Mouse (Mus musculus) embryonic facial prominence, embryonic 11.5 days (tissue): ENCODE results near the gene Srrm2. TPM values are rescaled to one million over a fixed set of nuclear protein-coding genes. Genes with fewer than 3 reads are reported as not detected.

Source experiments
- ATAC-seq: fragments of 200-750 bp; cut with Nextera tagmentation; replicated peaks from 2 replicates; pipeline ENCODE4 v1.8.0; 2017; ENCODE audit warnings: low read depth; ENCODE audit not compliant: insufficient number of reproducible peaks, low FRiP score, low TSS enrichment
- DNase-seq: peaks from one replicate; pipeline ENCODE4 v3.0.0-alpha.2; 2015; ENCODE audit warnings: low spot score
- H3K27ac ChIP-seq: fragments of 300-500 bp; sonication (generic); replicated peaks from 2 replicates; pipeline ENCODE4 v1.5.1; 2014; ENCODE audit warnings: mild to moderate bottlenecking, low read depth, low read length, control low read depth
- H3K27me3 ChIP-seq: fragments of 300-500 bp; sonication (generic); 2 replicates; pipeline ENCODE4 v1.6.1; 2014; ENCODE audit warnings: mild to moderate bottlenecking, low read length, moderate library complexity, mixed read lengths; ENCODE audit not compliant: control insufficient read depth, insufficient read depth
- H3K36me3 ChIP-seq: fragments of 300-500 bp; sonication (generic); replicated peaks from 2 replicates; pipeline ENCODE4 v1.6.1; 2014; ENCODE audit warnings: low read depth, mild to moderate bottlenecking, low read length, moderate library complexity, mixed read lengths; ENCODE audit not compliant: control insufficient read depth, insufficient read depth
- H3K4me1 ChIP-seq: fragments of 300-500 bp; sonication (generic); 2 replicates; pipeline ENCODE4 v1.6.1; 2014; ENCODE audit warnings: low read length, mixed read lengths; ENCODE audit not compliant: control insufficient read depth, insufficient read depth
- H3K4me2 ChIP-seq: fragments of 300-500 bp; sonication (generic); 2 replicates; pipeline ENCODE4 v1.6.1; 2014; ENCODE audit warnings: low read depth, mild to moderate bottlenecking, control low read depth, low read length, moderate library complexity
- H3K4me3 ChIP-seq: fragments of 300-500 bp; sonication (generic); 2 replicates; pipeline ENCODE4 v1.5.1; 2014; ENCODE audit warnings: low read depth, low read length, control low read depth
- H3K9ac ChIP-seq: fragments of 300-500 bp; sonication (generic); replicated peaks from 2 replicates; pipeline ENCODE4 v1.6.1; 2014; ENCODE audit warnings: mild to moderate bottlenecking, control low read depth, low read length
- H3K9me3 ChIP-seq: fragments of 300-500 bp; sonication (generic); replicated peaks from 2 replicates; pipeline ENCODE4 v1.6.1; 2016; ENCODE audit warnings: mild to moderate bottlenecking, low read length, inconsistent platforms, mixed read lengths; ENCODE audit not compliant: control insufficient read depth
- WGBS: fragments of 180-500 bp; shearing (Covaris S2); extraction: QIAGEN DNeasy Blood & Tissue Kit; methylation state at CpG from one replicate; pipeline ENCODE4 v1.1.7; 2014; 5-methylcytosine and 5-hydroxymethylcytosine counted together
- polyA plus RNA-seq: library from polyadenylated mRNA; unstranded; fragments of >200 nt; fragmentation: Nextera tagmentation; extraction: Ambion mirVana; gene quantifications from 2 replicates; pipeline ENCODE4 v1.2.1, GENCODE M21; 2014

Gene Srrm2
- polyA plus RNA-seq, 1 experiment from 2014 or later: 346 TPM

- ATAC-seq (peak; percentile 71), DNase-seq (peak; percentile 89)
- Histone ChIP-seq H3K4me1 (no peaks in the 10 kb centered on the region), H3K27me3 (no peaks in the 10 kb centered on the region), H3K9me3 (no peaks in the 10 kb centered on the region), H3K4me2 (peak within 1 kb of the TSS; percentile 81), H3K36me3 (no peaks in the 10 kb centered on the region), H3K4me3 (peak within 1 kb of the TSS; percentile 62), H3K9ac (peak within 1 kb of the TSS; percentile 82), H3K27ac (no peak within 1 kb of the TSS)
- WGBS: 2% methylated on average over 43 of the region's 43 CpGs
Measured at GRCm38 (mm10) chr17:23785561-23786471, 4.5 kb upstream of the Srrm2 start, which contains the start of gene Flywch2. Flywch2 (minus strand) TSS chr17:23786081.

- Histone ChIP-seq H3K4me2 (peak overlapping the region; percentile 81), H3K27me3 (no peaks in the 10 kb centered on the region), H3K9ac (peak overlapping the region; percentile 33), H3K27ac (no peak overlapping the region), H3K36me3 (no peaks in the 10 kb centered on the region), H3K9me3 (no peaks in the 10 kb centered on the region), H3K4me3 (peak overlapping the region; percentile 62), H3K4me1 (no peaks in the 10 kb centered on the region)
- WGBS: 16% methylated on average over 13 of the region's 13 CpGs
- ATAC-seq: no peak
- peak; percentile 53 for DNase-seq
Measured at GRCm38 (mm10) chr17:23786510-23786931, 3.8 kb upstream of the Srrm2 start.

- no peaks in the 10 kb centered on the region for H3K27me3 ChIP-seq
- DNase-seq (no peak), ATAC-seq (no peak)
- H3K9ac ChIP-seq: no peak overlapping the region
- no peaks in the 10 kb centered on the region for H3K9me3 ChIP-seq
- H3K4me2 ChIP-seq: no peak overlapping the region
- 90% methylated on average over 4 of the region's 4 CpGs for WGBS
- H3K4me1 ChIP-seq: no peaks in the 10 kb centered on the region
- H3K4me3 ChIP-seq: no peak overlapping the region
- no peak overlapping the region for H3K27ac ChIP-seq
- no peaks in the 10 kb centered on the region for H3K36me3 ChIP-seq
Measured at GRCm38 (mm10) chr17:23788973-23789372, 1.4 kb upstream of the Srrm2 start.

GRCm38 (mm10) chr17:23789749-23790268 is 523 bp upstream of the Srrm2 start:
- H3K36me3 ChIP-seq: no peaks in the 10 kb centered on the region
- peak overlapping the region; percentile 87; the same call in 1 of the 2 replicates for H3K27ac ChIP-seq
- WGBS: 11% methylated on average over 8 of the region's 8 CpGs
- peak overlapping the region; percentile 68 for H3K9ac ChIP-seq
- H3K4me2 ChIP-seq: peak overlapping the region; percentile 57
- H3K4me1 ChIP-seq: no peaks in the 10 kb centered on the region
- ATAC-seq: no peak
- DNase-seq: peak; percentile 8
- peak overlapping the region; percentile 34 for H3K4me3 ChIP-seq
- H3K9me3 ChIP-seq: no peaks in the 10 kb centered on the region
- H3K27me3 ChIP-seq: no peaks in the 10 kb centered on the region

- 44% methylated on average over 2 of the region's 2 CpGs for WGBS
- ATAC-seq: no peak
- peak overlapping the region; percentile 87 for H3K27ac ChIP-seq
Measured at GRCm38 (mm10) chr17:23791079-23791357, 686 bp downstream of the Srrm2 start.

GRCm38 (mm10) chr17:23795323-23795722 is 5.0 kb downstream of the Srrm2 start:
- no peak for DNase-seq
- no peaks in the 10 kb centered on the region for H3K4me1 ChIP-seq
- H3K27me3 ChIP-seq: no peaks in the 10 kb centered on the region
- 91% methylated on average over 8 of the region's 8 CpGs for WGBS
- H3K4me2 ChIP-seq: no peak overlapping the region
- H3K9ac ChIP-seq: no peak overlapping the region
- H3K27ac ChIP-seq: no peak overlapping the region
- no peak for ATAC-seq
- H3K4me3 ChIP-seq: no peak overlapping the region
- no peaks in the 10 kb centered on the region for H3K9me3 ChIP-seq
- no peaks in the 10 kb centered on the region for H3K36me3 ChIP-seq

More at GRCm38 (mm10) chr17:23791079-23791357, 686 bp downstream of the Srrm2 start:
- H3K9ac ChIP-seq: peak overlapping the region; percentile 68
- peak overlapping the region; percentile 34; the same call in 1 of the 2 replicates for H3K4me3 ChIP-seq
- no peak for DNase-seq
- no peaks in the 10 kb centered on the region for H3K4me1 ChIP-seq
- no peaks in the 10 kb centered on the region for H3K9me3 ChIP-seq
- H3K27me3 ChIP-seq: no peaks in the 10 kb centered on the region
- peak overlapping the region; percentile 57 for H3K4me2 ChIP-seq
- H3K36me3 ChIP-seq: no peaks in the 10 kb centered on the region

- peak; percentile 43 for DNase-seq
- no peak overlapping the region for H3K4me3 ChIP-seq
- no peak overlapping the region for H3K4me2 ChIP-seq
- H3K36me3 ChIP-seq: no peaks in the 10 kb centered on the region
- WGBS: 39% methylated on average over 7 of the region's 7 CpGs
- H3K27ac ChIP-seq: no peak overlapping the region
- no peak for ATAC-seq
- H3K27me3 ChIP-seq: no peaks in the 10 kb centered on the region
- H3K9me3 ChIP-seq: no peaks in the 10 kb centered on the region
- no peaks in the 10 kb centered on the region for H3K4me1 ChIP-seq
- no peak overlapping the region for H3K9ac ChIP-seq
Measured at GRCm38 (mm10) chr17:23797316-23797715, 7.0 kb downstream of the Srrm2 start.

GRCm38 (mm10) chr17:23801627-23802026 is 11.3 kb downstream of the Srrm2 start:
- H3K9me3 ChIP-seq: no peaks in the 10 kb centered on the region
- no peak overlapping the region for H3K4me3 ChIP-seq
- H3K4me1 ChIP-seq: no peaks in the 10 kb centered on the region
- DNase-seq (no peak), ATAC-seq (no peak)
- no peak overlapping the region for H3K9ac ChIP-seq
- H3K36me3 ChIP-seq: no peaks in the 10 kb centered on the region
- no peaks in the 10 kb centered on the region for H3K27me3 ChIP-seq
- no peak overlapping the region for H3K27ac ChIP-seq
- no peak overlapping the region for H3K4me2 ChIP-seq
- WGBS: 89% methylated on average over 10 of the region's 10 CpGs
